Mouse (Mus musculus): ENCODE data around the gene Hmgb1. TPM values are rescaled to one million over a fixed set of nuclear protein-coding genes. Genes with fewer than 3 reads are reported as not detected.

Gene Hmgb1
- polyA plus RNA-seq, 1 experiment from 2014 or later, result 1,034 TPM

Other genes with a start within 250 kb of the Hmgb1 start
- gene Gm42791, start 189.3 kb downstream of the Hmgb1 start, polyA plus RNA-seq (2015; fragmentation: Nextera tagmentation; extraction: Ambion mirVana), result 1.6 and 2.3 TPM in 2 replicates
- gene Uspl1, start 139 bp downstream of the Hmgb1 start, polyA plus RNA-seq (2015; fragmentation: Nextera tagmentation; extraction: Ambion mirVana), result 36.0 and 36.2 TPM in 2 replicates
- gene Alox5ap, start 80.3 kb upstream of the Hmgb1 start, polyA plus RNA-seq (2015; fragmentation: Nextera tagmentation; extraction: Ambion mirVana), result 18.0 and 24.0 TPM in 2 replicates
- 1.8 and 2.2 TPM in 2 replicates for gene Medag, start 227.3 kb upstream of the Hmgb1 start, polyA plus RNA-seq (2015; fragmentation: Nextera tagmentation; extraction: Ambion mirVana)